Mouse (Mus musculus): ENCODE results near the gene Aspa. TPM values are rescaled to one million over a fixed set of nuclear protein-coding genes. Genes with fewer than 3 reads are reported as not detected.
"Not testable (repeated sequence)": the region's sequence is repeated elsewhere in the genome, so short reads cannot be mapped to it uniquely, and the experiment has no call there.

Aspa gene
- total RNA-seq (2021): under 1 TPM; 0.27 to 0.57 TPM

GRCm38 (mm10) chr11:73329442-73329841 lies at the start of gene Aspa, which contains the start of the genes Gm49340 and Spata22:
Gene Aspa (minus strand): TSS chr11:73329596.
Gene Gm49340 (plus strand): TSS chr11:73329741.
Gene Spata22 (plus strand): TSS chr11:73329741.
- no peak for DNase-seq

GRCm38 (mm10) chr11:73370946-73371345 lies 41.5 kb upstream of the Aspa start, which contains the start of gene Olfr376:
Gene Olfr376 (plus strand): TSS chr11:73371246.
- DNase-seq: no peak

GRCm38 (mm10) chr11:73350483-73350882 lies 21.1 kb upstream of the Aspa start, which contains the start of gene Olfr20:
Gene Olfr20 (plus strand): TSS chr11:73350783.
- no peak for DNase-seq

GRCm38 (mm10) chr11:73336919-73337318 lies 7.5 kb upstream of the Aspa start:
- DNase-seq: no peak

GRCm38 (mm10) chr11:73333357-73333756 lies 4.0 kb upstream of the Aspa start:
- no peak for DNase-seq

GRCm38 (mm10) chr11:73327361-73327760 lies 2.0 kb downstream of the Aspa start:
- no peak for DNase-seq

GRCm38 (mm10) chr11:73326485-73326886 lies 2.9 kb downstream of the Aspa start:
- DNase-seq: no peak

GRCm38 (mm10) chr11:73323906-73324830 lies 5.2 kb downstream of the Aspa start:
- no peak for DNase-seq

GRCm38 (mm10) chr11:73321064-73321463 lies 8.3 kb downstream of the Aspa start:
- DNase-seq: not testable (repeated sequence)

- DNase-seq: not testable (repeated sequence)
Observed at GRCm38 (mm10) chr11:73318581-73318980, 10.8 kb downstream of the Aspa start.

- no peak for DNase-seq
Observed at GRCm38 (mm10) chr11:73315961-73316360, 13.4 kb downstream of the Aspa start.

GRCm38 (mm10) chr11:73303123-73303522 lies 26.3 kb downstream of the Aspa start:
- DNase-seq: no peak

- DNase-seq: no peak
Observed at GRCm38 (mm10) chr11:73289621-73290020, 39.8 kb downstream of the Aspa start.

- DNase-seq: no peak
Observed at GRCm38 (mm10) chr11:73284351-73284750, 45.0 kb downstream of the Aspa start.

GRCm38 (mm10) chr11:73283926-73284325 lies 45.5 kb downstream of the Aspa start:
- DNase-seq: no peak

- peak; percentile 61 for DNase-seq
Observed at GRCm38 (mm10) chr11:73283369-73283768, 46.0 kb downstream of the Aspa start.

GRCm38 (mm10) chr11:73281528-73282027 lies 47.8 kb downstream of the Aspa start:
- DNase-seq: peak; percentile 55

GRCm38 (mm10) chr11:73280710-73281109 lies 48.7 kb downstream of the Aspa start:
- no peak for DNase-seq

- no peak for DNase-seq
Observed at GRCm38 (mm10) chr11:73274821-73275220, 54.6 kb downstream of the Aspa start.

- DNase-seq: no peak
Observed at GRCm38 (mm10) chr11:73267267-73267666, 62.1 kb downstream of the Aspa start, which contains the start of gene Trpv3. Gene Trpv3 (plus strand): TSS chr11:73267388.

- DNase-seq: no peak
Observed at GRCm38 (mm10) chr11:73261385-73261784, 68.0 kb downstream of the Aspa start.

- DNase-seq: no peak
Observed at GRCm38 (mm10) chr11:73260457-73260856, 68.9 kb downstream of the Aspa start.

- no peak for DNase-seq
Observed at GRCm38 (mm10) chr11:73258664-73259063, 70.7 kb downstream of the Aspa start.
